Mouse (Mus musculus) neural tube, embryonic 13.5 days (tissue): ENCODE results near the gene Mertk. TPM values are rescaled to one million over a fixed set of nuclear protein-coding genes. Genes with fewer than 3 reads are reported as not detected.
A peak's percentile ranks its signal among the peaks of the same experiment; 100 is the strongest.

ENCODE experiments used
- ATAC-seq: fragments of 200-750 bp; cut with Nextera tagmentation; 2 replicates; pipeline ENCODE4 v1.8.0; 2017; ENCODE audit warnings: low read depth, mild to moderate bottlenecking, moderate TSS enrichment, moderate library complexity
- H3K27ac ChIP-seq: fragments of 300-500 bp; sonication (generic); replicated peaks from 2 replicates; pipeline ENCODE4 v1.5.1; 2015; ENCODE audit warnings: moderate library complexity, mild to moderate bottlenecking, inconsistent platforms
- H3K27me3 ChIP-seq: fragments of 300-500 bp; sonication (generic); 2 replicates; pipeline ENCODE4 v1.6.1; 2015; ENCODE audit warnings: mild to moderate bottlenecking, inconsistent platforms
- H3K36me3 ChIP-seq: fragments of 300-500 bp; sonication (generic); 2 replicates; pipeline ENCODE4 v1.6.1; 2015; ENCODE audit warnings: mild to moderate bottlenecking, inconsistent platforms
- H3K4me1 ChIP-seq: fragments of 300-500 bp; sonication (generic); replicated peaks from 2 replicates; pipeline ENCODE4 v1.6.1; 2015; ENCODE audit warnings: inconsistent platforms
- H3K4me2 ChIP-seq: fragments of 300-500 bp; sonication (generic); 2 replicates; pipeline ENCODE4 v1.6.1; 2015; ENCODE audit warnings: inconsistent platforms, mild to moderate bottlenecking, moderate library complexity
- H3K4me3 ChIP-seq: fragments of 300-500 bp; sonication (generic); 2 replicates; pipeline ENCODE4 v1.5.1; 2015; ENCODE audit warnings: mild to moderate bottlenecking, inconsistent platforms
- H3K9ac ChIP-seq: fragments of 300-500 bp; sonication (generic); 2 replicates; pipeline ENCODE4 v1.6.1; 2015; ENCODE audit warnings: moderate library complexity, mild to moderate bottlenecking, inconsistent platforms
- H3K9me3 ChIP-seq: fragments of 300-500 bp; sonication (generic); 2 replicates; pipeline ENCODE4 v1.6.1; 2016; ENCODE audit warnings: inconsistent platforms
- WGBS: fragments of 180-500 bp; shearing (Covaris S2); methylation state at CpG from one replicate; pipeline ENCODE4 v1.1.7; 2015; 5-methylcytosine and 5-hydroxymethylcytosine counted together
- polyA plus RNA-seq: library from polyadenylated mRNA; unstranded; fragments of >200 nt; fragmentation: Nextera tagmentation; extraction: Ambion mirVana; gene quantifications from 2 replicates; pipeline ENCODE4 v1.2.1, GENCODE M21; 2015

Gene Mertk
- polyA plus RNA-seq, 1 experiment from 2014 or later: 2.2 TPM

DNA sequence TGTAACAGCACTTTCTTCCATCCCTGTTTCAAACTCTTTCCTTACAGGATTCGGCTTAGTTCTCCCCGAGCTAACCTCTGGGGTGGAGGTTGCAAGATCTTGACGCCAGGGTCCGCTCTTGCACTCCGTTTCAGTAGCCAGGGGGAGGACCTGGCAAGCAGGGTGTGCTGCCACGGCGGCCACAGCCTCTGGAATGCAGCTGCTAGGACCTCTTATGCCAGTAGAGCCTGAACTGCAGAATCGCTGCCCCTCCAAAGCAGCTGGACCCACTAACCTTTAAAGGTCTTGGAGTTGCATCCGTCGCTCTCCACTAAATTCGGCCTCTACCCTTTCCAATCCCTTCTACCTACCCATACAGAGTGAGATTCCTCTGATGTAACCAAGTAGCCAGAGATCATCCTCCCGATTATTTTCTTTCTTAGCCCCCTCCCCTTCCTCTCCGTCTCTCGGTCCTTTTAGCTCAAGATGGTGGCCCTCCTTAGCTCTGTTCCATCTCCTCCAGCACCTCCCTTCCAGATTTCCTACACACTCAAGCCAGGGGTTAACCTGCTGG, 540 bp upstream of the Mertk start:
- peak; percentile 94 for ATAC-seq
- peak overlapping the region; percentile 89 for H3K4me2 ChIP-seq
- WGBS: 0% methylated on average over 14 of the region's 14 CpGs
- peak overlapping the region; percentile 50 for H3K4me3 ChIP-seq
- H3K27ac ChIP-seq: peak overlapping the region; percentile 28; the same call in 1 of the 2 replicates
- peak overlapping the region; percentile 71 for H3K9ac ChIP-seq
- peaks cover 37% of the 10 kb centered on the region for H3K27me3 ChIP-seq
- no peaks in the 10 kb centered on the region for H3K9me3 ChIP-seq
- H3K36me3 ChIP-seq: no peaks in the 10 kb centered on the region
- peaks cover 21% of the 10 kb centered on the region for H3K4me1 ChIP-seq

DNA sequence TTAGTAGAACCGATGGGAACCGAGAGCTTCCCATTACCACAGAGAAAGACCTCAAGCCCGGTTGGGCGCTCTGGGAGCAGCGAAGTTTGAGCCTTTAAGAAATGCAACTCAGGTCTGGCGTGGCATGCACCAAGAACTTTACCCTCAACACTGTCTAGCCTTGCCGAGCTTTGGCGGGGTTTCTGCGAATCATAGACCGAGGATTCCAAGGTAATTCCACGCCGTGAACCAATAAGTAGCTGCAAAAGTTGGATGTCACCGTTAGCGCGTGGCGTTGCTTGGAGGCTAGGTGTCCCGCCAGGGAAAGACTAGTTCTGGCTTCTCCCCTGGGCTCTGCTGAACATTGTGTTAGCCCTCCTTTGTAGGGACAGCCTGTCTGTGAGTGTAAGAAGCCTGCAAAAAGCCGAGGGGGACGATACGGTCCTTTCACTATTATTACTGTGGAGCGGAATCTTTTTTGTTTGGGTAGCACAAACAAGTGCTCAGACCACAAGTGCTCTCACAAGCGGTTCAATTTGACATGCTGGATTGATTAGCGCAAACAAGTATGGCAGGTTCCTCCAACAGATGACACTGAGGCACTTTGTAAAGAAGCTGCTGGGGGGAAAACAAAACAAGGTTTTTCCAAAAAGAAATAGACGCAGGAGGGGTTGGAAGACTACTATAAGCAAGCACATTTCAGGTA, 587 bp downstream of the Mertk start:
- peaks cover 21% of the 10 kb centered on the region for H3K4me1 ChIP-seq
- no peak; the same call in 1 of the 2 replicates for ATAC-seq
- peak overlapping the region; percentile 71 for H3K9ac ChIP-seq
- no peaks in the 10 kb centered on the region for H3K9me3 ChIP-seq
- H3K27me3 ChIP-seq: peaks cover 37% of the 10 kb centered on the region
- under 1% methylated on average over 24 of the region's 24 CpGs for WGBS
- peak overlapping the region; percentile 50 for H3K4me3 ChIP-seq
- no peaks in the 10 kb centered on the region for H3K36me3 ChIP-seq
- peak overlapping the region; percentile 89 for H3K4me2 ChIP-seq
- H3K27ac ChIP-seq: peak overlapping the region; percentile 49; the same call in 1 of the 2 replicates

DNA sequence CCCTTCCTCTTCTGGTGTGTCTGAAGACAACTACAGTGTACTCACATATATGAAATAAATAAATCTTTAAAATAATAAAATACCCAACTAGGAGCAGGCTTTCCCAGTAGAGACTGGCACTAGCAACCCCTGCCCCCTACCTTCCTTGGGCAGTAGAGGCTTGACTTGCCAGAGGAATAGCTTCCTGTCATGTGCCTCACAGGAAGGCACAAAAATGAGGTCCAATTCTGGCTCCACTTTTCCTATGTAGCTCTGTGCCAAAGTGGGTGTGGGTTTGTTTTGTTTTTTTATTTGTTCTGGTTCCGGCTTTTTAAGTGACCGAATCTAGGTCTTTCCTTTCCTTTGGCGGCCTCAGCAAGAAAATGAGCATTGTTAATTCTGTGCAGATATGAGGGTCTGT, 5.7 kb downstream of the Mertk start:
- H3K27ac ChIP-seq: no peak overlapping the region
- peaks cover 2% of the 10 kb centered on the region for H3K4me1 ChIP-seq
- WGBS: 89% methylated on average over 3 of the region's 3 CpGs
- no peaks in the 10 kb centered on the region for H3K36me3 ChIP-seq
- H3K4me3 ChIP-seq: no peak overlapping the region
- no peak overlapping the region for H3K9ac ChIP-seq
- ATAC-seq: no peak
- H3K27me3 ChIP-seq: peaks cover 11% of the 10 kb centered on the region
- no peak overlapping the region for H3K4me2 ChIP-seq
- H3K9me3 ChIP-seq: no peaks in the 10 kb centered on the region

DNA sequence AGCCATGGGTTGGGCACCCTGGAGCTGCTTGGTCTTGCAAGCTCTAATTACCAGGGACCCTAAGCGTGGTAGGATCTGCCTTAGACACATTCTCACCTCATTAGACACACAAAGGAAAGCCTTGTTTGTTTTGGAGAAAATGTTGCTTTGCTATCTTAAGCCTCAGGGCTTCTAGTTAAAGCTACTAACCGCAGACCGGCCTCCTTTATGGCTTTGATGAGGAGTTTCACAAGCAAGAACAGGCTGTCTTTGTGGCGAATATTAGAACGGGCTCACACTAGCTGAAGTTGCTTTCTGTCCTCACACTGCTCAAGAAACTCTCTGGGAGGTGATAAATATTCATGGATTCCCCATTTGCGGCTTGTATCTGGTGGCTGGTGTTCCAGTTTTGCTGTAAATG, 10.5 kb downstream of the Mertk start:
- no peaks in the 10 kb centered on the region for H3K9me3 ChIP-seq
- 29% methylated on average over 6 of the region's 6 CpGs for WGBS
- ATAC-seq: no peak
- H3K27me3 ChIP-seq: no peaks in the 10 kb centered on the region
- H3K36me3 ChIP-seq: no peaks in the 10 kb centered on the region
- H3K4me3 ChIP-seq: no peak overlapping the region
- no peak overlapping the region for H3K27ac ChIP-seq
- H3K9ac ChIP-seq: no peak overlapping the region
- peaks cover 12% of the 10 kb centered on the region for H3K4me1 ChIP-seq
- no peak overlapping the region for H3K4me2 ChIP-seq

DNA sequence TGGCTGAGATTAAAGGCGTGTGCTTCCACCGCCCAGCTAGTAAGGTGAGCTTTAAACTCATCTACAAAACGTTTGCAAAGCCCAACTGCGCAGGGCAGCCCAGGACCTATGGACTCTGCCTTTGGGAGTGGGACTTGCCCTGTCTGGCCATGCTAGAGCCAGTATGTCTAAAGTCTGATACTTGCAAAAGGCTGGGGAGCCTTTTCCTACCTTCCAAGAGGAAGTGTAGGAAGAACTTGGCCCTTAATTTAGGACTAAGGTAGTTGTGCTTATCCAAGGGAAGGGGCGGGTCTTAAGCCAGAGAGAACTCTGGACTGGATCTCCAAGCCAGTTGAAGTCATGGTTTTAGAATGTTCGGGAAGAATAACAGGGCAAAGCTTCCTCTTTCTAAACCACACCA, 11.9 kb downstream of the Mertk start:
- H3K4me2 ChIP-seq: no peak overlapping the region
- H3K27ac ChIP-seq: no peak overlapping the region
- WGBS: 66% methylated on average over 6 of the region's 6 CpGs
- no peaks in the 10 kb centered on the region for H3K27me3 ChIP-seq
- peaks cover 20% of the 10 kb centered on the region for H3K4me1 ChIP-seq
- ATAC-seq: no peak
- no peaks in the 10 kb centered on the region for H3K36me3 ChIP-seq
- no peaks in the 10 kb centered on the region for H3K9me3 ChIP-seq
- H3K9ac ChIP-seq: no peak overlapping the region
- no peak overlapping the region for H3K4me3 ChIP-seq

DNA sequence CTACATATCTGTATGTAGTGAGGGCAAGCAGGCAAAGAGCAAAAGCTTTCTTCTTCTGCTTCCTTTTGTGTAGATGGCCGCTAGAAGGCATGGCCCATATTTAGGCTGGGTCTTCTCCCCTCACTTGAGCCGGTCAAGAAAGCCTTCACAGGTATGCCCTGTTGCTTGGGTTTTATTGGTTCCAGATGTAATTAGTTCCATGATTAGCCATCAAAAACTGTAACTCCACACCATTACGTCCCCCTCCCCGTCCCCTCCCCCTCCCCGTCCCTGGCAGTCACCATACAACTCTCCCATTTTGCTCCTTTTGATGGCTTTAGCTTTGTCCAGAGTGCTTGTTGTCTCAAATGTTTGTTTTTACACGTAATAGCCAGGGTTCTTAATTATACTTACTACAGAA, 14.2 kb downstream of the Mertk start:
- Histone ChIP-seq H3K9me3 (no peaks in the 10 kb centered on the region), H3K4me1 (peaks cover 20% of the 10 kb centered on the region), H3K9ac (no peak overlapping the region), H3K27ac (no peak overlapping the region), H3K4me2 (no peak overlapping the region), H3K4me3 (no peak overlapping the region), H3K27me3 (no peaks in the 10 kb centered on the region), H3K36me3 (no peaks in the 10 kb centered on the region)
- 65% methylated on average over 6 of the region's 6 CpGs for WGBS
- ATAC-seq: no peak

DNA sequence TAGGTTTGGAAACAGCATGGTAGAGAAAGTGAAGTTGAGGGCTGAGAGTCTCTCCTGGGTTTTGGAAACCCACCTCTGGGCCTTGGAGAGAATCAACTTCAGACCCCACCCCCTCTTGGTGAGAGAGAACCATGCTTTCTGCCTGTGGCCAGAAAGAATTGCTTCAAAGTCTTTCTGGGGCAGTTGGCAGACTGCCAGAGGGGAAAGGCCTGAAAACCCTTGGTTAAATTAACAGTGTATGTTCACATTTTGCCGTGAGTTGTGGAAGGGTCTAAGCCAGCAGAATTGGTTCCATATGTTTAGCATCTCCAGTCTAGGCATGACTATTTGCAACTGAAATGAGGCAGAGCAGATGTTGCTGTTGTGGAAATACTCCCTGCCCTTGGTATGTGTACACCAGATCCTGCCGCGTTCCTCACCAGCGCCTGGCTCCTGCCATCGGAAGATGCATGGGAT, 14.8 kb downstream of the Mertk start:
- H3K27ac ChIP-seq: peak overlapping the region; percentile 56
- ATAC-seq: no peak
- H3K4me2 ChIP-seq: no peak overlapping the region
- H3K9ac ChIP-seq: no peak overlapping the region
- 66% methylated on average over 5 of the region's 5 CpGs for WGBS
- H3K9me3 ChIP-seq: no peaks in the 10 kb centered on the region
- H3K27me3 ChIP-seq: no peaks in the 10 kb centered on the region
- peaks cover 20% of the 10 kb centered on the region for H3K4me1 ChIP-seq
- H3K4me3 ChIP-seq: no peak overlapping the region
- H3K36me3 ChIP-seq: no peaks in the 10 kb centered on the region

DNA sequence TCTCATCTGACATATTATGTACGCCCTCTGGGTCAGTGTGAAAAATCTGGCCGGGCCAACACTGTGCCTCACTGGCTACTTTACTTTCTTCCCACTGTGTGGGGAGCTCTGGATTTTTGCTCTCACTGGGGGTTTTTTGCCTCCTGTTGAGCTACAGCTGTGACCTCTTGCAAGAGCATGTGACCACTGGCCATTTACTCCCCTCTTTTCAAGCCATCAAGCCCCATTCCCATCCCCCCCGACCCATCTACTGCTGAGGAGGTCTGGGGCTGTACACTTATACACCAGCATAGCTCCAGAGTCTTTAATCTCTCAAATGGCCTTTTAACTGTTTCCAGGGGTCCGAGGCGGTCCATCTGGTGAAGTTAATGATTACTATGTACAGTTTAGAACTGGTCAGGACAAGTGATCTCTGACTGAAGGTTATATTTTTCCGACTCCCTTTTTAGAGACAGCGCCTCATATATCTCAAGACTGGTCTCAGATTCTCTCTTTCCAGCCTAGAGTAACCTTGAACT, 16.0 kb downstream of the Mertk start:
- Histone ChIP-seq H3K9me3 (no peaks in the 10 kb centered on the region), H3K27ac (0 out of 2 replicates have a peak overlapping the region, but pooled peaks have one; percentile 56), H3K4me1 (peaks cover 20% of the 10 kb centered on the region), H3K4me3 (no peak overlapping the region), H3K27me3 (no peaks in the 10 kb centered on the region), H3K36me3 (no peaks in the 10 kb centered on the region), H3K4me2 (no peak overlapping the region), H3K9ac (no peak overlapping the region)
- WGBS: 59% methylated on average over 7 of the region's 7 CpGs
- ATAC-seq: 0 out of 2 replicates have a peak, but pooled peaks have one; percentile 27

DNA sequence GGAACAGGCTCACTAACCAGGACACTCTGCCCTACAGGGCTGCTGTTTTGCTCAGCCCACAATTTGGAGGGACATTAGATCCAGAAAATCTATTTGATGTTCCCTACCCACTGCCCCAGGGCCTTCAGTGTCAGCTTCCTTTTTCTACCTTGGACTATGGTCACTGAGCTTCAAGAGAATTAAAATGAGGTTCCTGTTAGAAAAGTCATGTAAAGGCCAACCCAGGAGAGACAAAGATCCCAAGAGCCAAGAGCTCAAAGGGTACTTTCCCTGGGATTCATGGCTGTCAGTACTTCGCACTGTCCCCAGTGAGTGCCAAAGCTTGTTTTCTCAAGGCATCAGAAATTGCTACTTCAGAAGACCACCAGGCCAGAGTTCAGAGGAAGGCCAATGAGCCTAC, 17.2 kb downstream of the Mertk start:
- no peak overlapping the region for H3K9ac ChIP-seq
- no peak overlapping the region for H3K4me3 ChIP-seq
- WGBS: 91% methylated on average over 1 of the region's 1 CpGs
- no peaks in the 10 kb centered on the region for H3K9me3 ChIP-seq
- no peak overlapping the region for H3K4me2 ChIP-seq
- ATAC-seq: no peak
- H3K4me1 ChIP-seq: peaks cover 17% of the 10 kb centered on the region
- no peaks in the 10 kb centered on the region for H3K27me3 ChIP-seq
- no peak overlapping the region for H3K27ac ChIP-seq
- no peaks in the 10 kb centered on the region for H3K36me3 ChIP-seq

DNA sequence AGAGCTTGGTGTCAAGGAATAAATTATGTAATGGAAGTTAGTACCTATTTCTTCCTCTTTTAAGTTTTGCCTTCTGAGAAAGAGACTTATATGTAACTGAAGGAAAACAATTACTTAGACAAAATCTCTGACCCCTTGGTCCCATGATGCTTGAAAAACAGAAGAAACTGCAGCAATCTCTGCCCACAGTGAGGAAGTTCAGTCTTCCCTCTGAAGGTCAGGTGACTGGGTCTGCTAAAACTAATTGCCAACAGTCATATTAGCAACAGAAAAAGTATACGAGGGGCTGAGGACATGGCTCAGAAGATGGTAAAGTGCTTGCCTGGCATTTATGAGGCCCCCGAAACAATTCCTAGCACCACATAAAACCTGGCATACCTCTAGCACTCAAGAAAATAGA, 20.6 kb downstream of the Mertk start:
- Histone ChIP-seq H3K4me1 (peaks cover 7% of the 10 kb centered on the region), H3K4me2 (no peak overlapping the region), H3K9ac (no peak overlapping the region), H3K4me3 (no peak overlapping the region), H3K36me3 (no peaks in the 10 kb centered on the region), H3K27me3 (no peaks in the 10 kb centered on the region), H3K27ac (no peak overlapping the region), H3K9me3 (0 out of 2 replicates have a peak, but pooled peaks cover 3% of the 10 kb centered on the region)
- WGBS: 93% methylated on average over 2 of the region's 2 CpGs
- ATAC-seq: no peak

DNA sequence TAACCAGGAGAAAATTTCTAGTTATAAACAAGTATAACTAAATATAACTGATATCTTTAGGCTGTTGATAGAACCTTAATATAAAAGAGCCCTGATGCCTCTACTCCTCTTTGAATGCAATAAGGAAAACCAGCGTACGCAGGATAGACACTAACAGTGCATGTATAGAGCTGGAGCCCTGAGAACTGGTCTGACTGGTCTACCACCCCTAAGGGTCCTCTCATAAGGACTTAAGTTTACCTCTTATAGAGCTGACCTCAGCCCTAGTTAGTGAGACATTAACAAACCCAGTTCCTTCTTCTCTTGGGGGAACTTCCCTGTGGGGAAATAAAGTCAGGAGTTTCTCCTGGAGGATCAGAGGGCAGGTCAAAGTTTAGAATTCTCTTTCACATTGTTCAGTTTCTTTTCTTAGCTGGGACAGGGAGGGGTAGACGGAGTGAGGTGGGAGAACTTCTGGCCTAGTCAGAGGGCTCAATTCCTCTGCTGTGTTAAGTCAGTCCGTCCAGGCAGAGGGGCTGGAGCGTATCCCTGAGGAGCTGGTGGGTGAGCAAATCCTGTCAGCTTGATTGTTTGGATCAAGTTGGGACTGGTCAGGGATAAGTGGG, 23.5 kb downstream of the Mertk start:
- Histone ChIP-seq H3K9ac (no peak overlapping the region), H3K4me3 (no peak overlapping the region), H3K36me3 (no peaks in the 10 kb centered on the region), H3K9me3 (0 out of 2 replicates have a peak, but pooled peaks cover 3% of the 10 kb centered on the region), H3K27ac (no peak overlapping the region), H3K4me1 (no peaks in the 10 kb centered on the region; the same call in 1 of the 2 replicates), H3K27me3 (no peaks in the 10 kb centered on the region), H3K4me2 (no peak overlapping the region)
- ATAC-seq: no peak
- WGBS: 97% methylated on average over 5 of the region's 5 CpGs

DNA sequence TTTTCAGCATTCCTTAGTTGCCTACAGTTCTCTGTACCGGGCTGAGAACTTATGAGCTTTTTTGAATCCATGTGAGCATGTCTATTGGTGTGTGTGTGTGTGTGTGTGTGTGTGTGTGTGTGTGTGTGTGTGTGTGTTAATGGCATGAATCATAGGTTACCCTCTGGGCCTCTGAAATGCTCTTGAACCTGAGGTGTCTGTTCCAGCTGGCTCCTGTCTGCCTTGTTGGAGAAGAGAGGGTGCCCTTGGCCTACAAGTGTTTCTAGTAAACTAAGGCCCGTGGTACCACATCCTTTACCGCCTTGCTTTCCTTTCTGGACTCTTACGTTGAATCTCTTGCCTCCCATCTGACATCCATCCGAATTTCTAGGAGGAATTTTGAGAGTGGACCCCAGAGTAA, 27.3 kb downstream of the Mertk start:
- Histone ChIP-seq H3K36me3 (no peaks in the 10 kb centered on the region), H3K4me1 (peaks cover 9% of the 10 kb centered on the region), H3K27ac (no peak overlapping the region), H3K4me2 (no peak overlapping the region), H3K4me3 (no peak overlapping the region), H3K9ac (no peak overlapping the region), H3K9me3 (0 out of 2 replicates have a peak, but pooled peaks cover 3% of the 10 kb centered on the region), H3K27me3 (no peaks in the 10 kb centered on the region)
- 87% methylated on average over 5 of the region's 5 CpGs for WGBS
- ATAC-seq: no peak
